Mouse (Mus musculus) liver, embryonic 14.5 days (tissue): ENCODE results near the gene Zfp384. TPM values are rescaled to one million over a fixed set of nuclear protein-coding genes. Genes with fewer than 3 reads are reported as not detected.

Experiments used
- ATAC-seq: fragments of 200-750 bp; cut with Nextera tagmentation; 2 replicates; pipeline ENCODE4 v1.8.0; 2017; ENCODE audit warnings: moderate number of reproducible peaks, mild to moderate bottlenecking, moderate library complexity; ENCODE audit not compliant: insufficient read depth
- DNase-seq, 3 experiments: peaks; one replicate each; pipeline ENCODE4 v3.0.0-alpha.2; 2012 to 2013; ENCODE audit warnings: low read depth in 3 of 3, low spot score in 3 of 3
- H3K27ac ChIP-seq: fragments of 300-500 bp; sonication (generic); 2 replicates; pipeline ENCODE4 v1.5.1; 2014; ENCODE audit warnings: moderate library complexity, mild to moderate bottlenecking, control low read depth, inconsistent platforms
- H3K27me3 ChIP-seq: fragments of 300-500 bp; sonication (generic); 2 replicates; pipeline ENCODE4 v1.6.1; 2014; ENCODE audit warnings: mild to moderate bottlenecking, low read length, moderate library complexity; ENCODE audit not compliant: control insufficient read depth, insufficient read depth
- H3K36me3 ChIP-seq: fragments of 300-500 bp; sonication (generic); replicated peaks from 2 replicates; pipeline ENCODE4 v1.6.1; 2014; ENCODE audit warnings: low read depth; ENCODE audit not compliant: control insufficient read depth, insufficient read depth
- H3K4me1 ChIP-seq, 2 experiments: fragments of 200-500 bp in 1 of 2; fragments of 300-500 bp in 1 of 2; sonication (generic) in 1 of 2; replicated peaks; 2 replicates each; pipeline ENCODE4 v1.6.1; 2012 to 2014; ENCODE audit warnings: antibody characterized with exemption in 1 of 2, inconsistent platforms in 1 of 2, low read length in 1 of 2; ENCODE audit not compliant: control insufficient read depth in 2 of 2, insufficient read depth in 2 of 2
- H3K4me2 ChIP-seq: fragments of 300-500 bp; sonication (generic); 2 replicates; pipeline ENCODE4 v1.6.1; 2014; ENCODE audit warnings: low read depth, mild to moderate bottlenecking, control low read depth, moderate library complexity
- H3K4me3 ChIP-seq, 2 experiments: fragments of 200-500 bp in 1 of 2; fragments of 300-500 bp in 1 of 2; sonication (generic) in 1 of 2; 2 replicates each; pipeline ENCODE4 v1.5.1; 2012 to 2014; ENCODE audit warnings: low read depth in 2 of 2, low read length in 2 of 2, mild to moderate bottlenecking in 2 of 2, control low read depth in 1 of 2, inconsistent platforms in 1 of 2, moderate library complexity in 1 of 2; ENCODE audit not compliant: insufficient read depth in 1 of 2
- H3K9ac ChIP-seq: fragments of 300-500 bp; sonication (generic); replicated peaks from 2 replicates; pipeline ENCODE4 v1.6.1; 2014; ENCODE audit warnings: mild to moderate bottlenecking, control low read depth, moderate library complexity
- H3K9me3 ChIP-seq: fragments of 300-500 bp; sonication (generic); 2 replicates; pipeline ENCODE4 v1.6.1; 2016; ENCODE audit warnings: low read length, mixed read lengths; ENCODE audit not compliant: control insufficient read depth
- CTCF ChIP-seq: IDR thresholded peaks from 2 replicates; pipeline ENCODE4 v1.5.1; 2016; ENCODE audit warnings: antibody characterized with exemption, low read depth, control low read depth
- EP300 ChIP-seq: IDR thresholded peaks from 2 replicates; pipeline ENCODE4 v1.6.1; 2016; ENCODE audit warnings: antibody characterized with exemption, low read depth
- WGBS: fragments of 180-500 bp; shearing (Covaris S2); extraction: QIAGEN DNeasy Blood & Tissue Kit; methylation state at CpG from one replicate; pipeline ENCODE4 v1.1.7; 2014; ENCODE audit not compliant: insufficient replicate concordance; 5-methylcytosine and 5-hydroxymethylcytosine counted together
- polyA plus RNA-seq, 2 experiments: library from polyadenylated mRNA; depleted of rRNA in 1 of 2; stranded (reverse) in 1 of 2; unstranded in 1 of 2; fragments of >200 nt; fragmentation: Nextera tagmentation in 1 of 2; extraction: Ambion mirVana in 1 of 2; gene quantifications; 2 replicates each; pipeline versions ENCODE4 v1.2.1 to v1.2.3; 2012 to 2014

The Zfp384 gene
- polyA plus RNA-seq, 2 experiments: 3.1 to 20.2 TPM

DNA sequence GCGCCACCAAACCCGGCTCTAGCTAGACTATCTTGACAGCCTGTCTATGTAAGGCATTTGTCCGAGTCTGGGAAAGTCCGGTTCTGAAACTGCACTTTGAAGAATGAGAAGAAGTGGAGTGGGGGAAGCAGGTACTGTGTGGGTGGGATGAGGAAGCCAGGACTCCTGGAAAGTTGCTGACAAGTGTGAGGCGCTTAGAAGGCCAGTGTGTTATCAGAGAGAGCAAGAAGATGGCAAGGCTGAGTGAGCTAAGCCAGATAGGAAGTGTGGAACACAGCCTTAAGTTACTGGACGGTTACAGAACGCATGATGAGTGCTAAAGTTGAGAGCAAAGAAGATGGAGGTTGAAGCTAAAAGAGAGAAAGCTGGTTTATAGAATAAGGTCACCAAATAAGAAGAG, 33.1 kb downstream of the Zfp384 start:
- Histone ChIP-seq H3K4me3 (no peak overlapping the region), H3K27me3 (no peaks in the 10 kb centered on the region), H3K9ac (no peak overlapping the region), H3K36me3 (peaks cover 11% of the 10 kb centered on the region), H3K9me3 (no peaks in the 10 kb centered on the region), H3K4me2 (no peak overlapping the region), H3K4me1 (peaks cover 18 to 27% of the 10 kb centered on the region in 2 experiments), H3K27ac (peak overlapping the region; percentile 7; the same call in 1 of the 2 replicates)
- no peak for DNase-seq
- TF ChIP-seq EP300 (no peak), CTCF (no peak)
- 57% methylated on average over 7 of the region's 7 CpGs for WGBS
- no peak for ATAC-seq

DNA sequence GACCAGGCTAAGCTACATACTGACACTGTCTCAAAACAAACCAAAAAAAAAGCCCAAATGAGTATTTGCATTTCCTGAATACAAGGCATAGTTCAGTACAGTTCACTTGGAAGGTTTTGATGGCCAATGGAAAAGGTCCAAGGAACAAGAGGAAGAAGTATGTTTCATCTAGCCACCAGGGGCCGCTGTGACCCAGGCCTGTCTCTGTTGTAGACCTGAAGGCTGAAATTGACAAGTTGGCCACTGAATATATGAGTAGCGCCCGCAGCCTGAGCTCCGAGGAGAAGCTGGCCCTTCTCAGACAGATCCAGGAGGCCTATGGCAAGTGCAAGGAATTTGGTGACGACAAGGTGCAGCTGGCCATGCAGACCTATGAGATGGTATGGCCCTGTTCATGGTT, 37.7 kb downstream of the Zfp384 start:
- DNase-seq: peak; percentile 53 to 64 (median 59)
- Histone ChIP-seq H3K36me3 (peaks cover 11% of the 10 kb centered on the region), H3K27me3 (no peaks in the 10 kb centered on the region), H3K9ac (no peak overlapping the region), H3K4me3 (no peak overlapping the region), H3K9me3 (no peaks in the 10 kb centered on the region), H3K27ac (no peak overlapping the region), H3K4me1 (peaks cover 0 to 7% of the 10 kb centered on the region in 2 experiments; a peak in 3 of 4 replicates), H3K4me2 (no peak overlapping the region)
- WGBS: 27% methylated on average over 5 of the region's 5 CpGs
- no peak for ATAC-seq
- TF ChIP-seq EP300 (no peak), CTCF (peak; percentile 92)

DNA sequence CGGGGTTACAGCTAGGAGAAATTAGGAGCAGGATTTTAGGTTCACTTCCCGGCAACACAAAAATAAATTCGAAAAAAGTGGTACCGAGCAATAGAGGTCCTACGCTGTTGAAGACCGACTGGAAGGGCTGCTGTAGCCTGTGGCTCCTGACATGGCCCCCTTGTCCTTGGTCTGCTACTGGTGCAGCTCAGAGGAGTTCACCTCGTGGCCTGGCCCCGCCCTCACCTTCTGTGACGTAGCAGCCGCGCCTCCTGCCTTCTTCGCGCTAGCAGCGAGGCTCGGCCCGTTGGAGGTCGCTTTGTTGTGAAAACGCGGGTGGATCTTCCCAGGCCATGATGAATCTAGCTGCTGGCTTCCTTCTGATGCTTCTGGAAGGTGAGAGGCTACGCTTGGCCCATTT, 40.7 kb downstream of the Zfp384 start, which contains the start of gene Acrbp:
Gene Acrbp (plus strand): TSS at position 12 of the 400 bp plus-strand sequence.
- H3K4me1 ChIP-seq: no peaks in the 10 kb centered on the region
- ATAC-seq (peak; percentile 24; the same call in 1 of the 2 replicates), DNase-seq (no peak)
- H3K36me3 ChIP-seq: peaks cover 3% of the 10 kb centered on the region
- H3K4me3 ChIP-seq: no peak within 1 kb of the TSS
- H3K27me3 ChIP-seq: no peaks in the 10 kb centered on the region
- TF ChIP-seq CTCF (no peak), EP300 (no peak)
- WGBS: 42% methylated on average over 20 of the region's 20 CpGs
- H3K9ac ChIP-seq: no peak within 1 kb of the TSS
- H3K27ac ChIP-seq: no peak within 1 kb of the TSS
- H3K9me3 ChIP-seq: no peaks in the 10 kb centered on the region
- H3K4me2 ChIP-seq: no peak within 1 kb of the TSS

DNA sequence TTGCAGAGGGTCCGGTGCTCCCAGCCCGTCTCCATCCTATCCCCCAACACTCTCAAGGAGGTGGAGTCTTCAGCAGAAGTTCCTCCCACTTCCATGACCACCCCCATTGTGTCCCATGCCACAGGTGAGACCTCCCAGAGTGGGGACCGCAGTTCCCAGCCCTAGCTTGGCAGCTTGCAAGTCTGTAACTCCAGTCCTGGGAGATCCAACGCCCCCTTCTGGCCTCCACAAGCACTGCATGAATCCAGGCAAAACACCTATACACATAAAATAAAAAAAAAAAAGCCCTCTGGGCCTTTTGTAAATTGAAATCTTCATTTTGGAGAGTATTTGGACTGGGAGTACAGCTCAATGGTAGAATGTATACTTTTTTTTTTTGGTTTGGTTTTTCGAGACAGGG, 42.3 kb downstream of the Zfp384 start:
- no peak for TF ChIP-seq EP300
- peak; percentile 64 for TF ChIP-seq CTCF
- Histone ChIP-seq H3K9me3 (no peaks in the 10 kb centered on the region), H3K27ac (no peak overlapping the region), H3K27me3 (no peaks in the 10 kb centered on the region), H3K9ac (no peak overlapping the region), H3K4me3 (no peak overlapping the region), H3K4me1 (no peaks in the 10 kb centered on the region), H3K36me3 (no peaks in the 10 kb centered on the region; the same call in 1 of the 2 replicates), H3K4me2 (no peak overlapping the region)
- 65% methylated on average over 5 of the region's 5 CpGs for WGBS
- no peak for ATAC-seq
- no peak for DNase-seq

- TF ChIP-seq EP300 (no peak), CTCF (no peak)
- H3K36me3 ChIP-seq: no peaks in the 10 kb centered on the region
- ATAC-seq (0 out of 2 replicates have a peak, but pooled peaks have one; percentile 4), DNase-seq (no peak)
- H3K27me3 ChIP-seq: no peaks in the 10 kb centered on the region
- peaks cover 12 to 17% of the 10 kb centered on the region in 2 experiments for H3K4me1 ChIP-seq
- 32% methylated on average over 6 of the region's 6 CpGs for WGBS
- H3K4me2 ChIP-seq: no peak overlapping the region
- no peak overlapping the region for H3K4me3 ChIP-seq
- no peaks in the 10 kb centered on the region for H3K9me3 ChIP-seq
- no peak overlapping the region for H3K9ac ChIP-seq
- H3K27ac ChIP-seq: no peak overlapping the region
These were observed 52.5 kb downstream of the Zfp384 start for GRCm38 (mm10) chr6:125061493-125061892.
